ENCODE assay signal across 8 mouse cellular contexts in the genomic region with DNA sequence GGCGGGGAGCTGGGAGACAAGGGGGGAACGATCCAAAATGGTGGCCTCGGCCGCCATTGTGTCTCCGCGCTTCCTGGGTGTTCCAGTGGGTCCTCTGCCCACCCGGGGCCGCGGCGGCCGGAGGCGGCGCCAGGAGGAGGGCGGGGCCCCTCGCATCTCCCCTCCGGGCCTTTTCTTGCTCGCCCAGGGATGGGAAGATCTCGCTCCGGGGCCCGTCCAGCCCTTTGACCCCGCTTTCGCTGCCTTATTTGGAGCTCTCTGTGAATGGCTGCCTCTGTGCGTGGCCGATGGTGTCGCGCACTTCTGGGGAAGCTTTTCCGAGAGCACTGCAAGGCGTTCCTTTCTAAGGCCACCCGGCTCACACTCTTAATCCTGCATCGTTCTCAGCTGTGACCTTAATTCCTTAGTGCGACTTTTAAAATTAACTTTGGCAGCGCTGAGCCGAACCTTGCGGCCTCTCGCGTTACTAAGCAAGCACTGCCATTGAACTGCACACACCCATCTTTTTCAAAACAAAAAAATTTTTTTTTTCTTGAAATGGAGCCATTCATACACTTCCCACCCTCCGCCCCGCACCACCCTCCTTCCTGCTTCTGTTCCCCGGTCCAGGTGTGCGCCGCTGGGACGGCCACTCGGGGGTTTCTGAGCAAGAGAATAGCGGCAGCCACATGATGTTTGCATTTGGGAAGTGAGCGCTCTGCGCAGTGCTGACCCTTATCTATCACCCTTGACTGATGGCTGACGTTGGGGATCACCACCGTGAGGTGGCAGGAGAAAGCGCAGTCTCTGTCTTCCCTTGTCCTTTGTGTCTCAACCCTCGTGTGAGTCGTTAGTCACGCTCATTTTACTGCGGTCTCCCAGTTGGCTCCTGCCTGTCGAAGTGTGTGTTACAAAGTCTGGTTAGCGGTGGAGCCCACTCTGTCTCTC. TPM values are rescaled to one million over a fixed set of nuclear protein-coding genes. Genes with fewer than 3 reads are reported as not detected.
DNase-seq lines count a peak whose midpoint lies in the region; ATAC-seq and TF ChIP-seq lines count a peak whose summit lies in the region.

No protein-coding gene starts in this region.

- TF ChIP-seq POLR2A in embryonic fibroblast, embryonic 13.5 days (IDR thresholded peaks at IDR 0.05; ENCODE audit: low read depth, low read length) = peak; percentile 81

- H3K4me1 ChIP-seq in embryonic fibroblast, embryonic 13.5 days (ENCODE audit: control insufficient read depth, insufficient read depth, low read length) = peaks cover 19% of the 10 kb centered on the region
- peaks cover 50% of the 10 kb centered on the region for H3K4me1 ChIP-seq in hindbrain, embryonic 10.5 days (replicated peaks)

- no peaks in the 10 kb centered on the region for H3K27me3 ChIP-seq in hindbrain, embryonic 10.5 days (ENCODE audit: insufficient read depth, poor library complexity, severe bottlenecking)

- peak overlapping the region; percentile 98 for H3K27ac ChIP-seq in gastrocnemius, adult 2 months
- H3K27ac ChIP-seq in embryonic fibroblast, embryonic 13.5 days (ENCODE audit: insufficient read depth, low read length) = peak overlapping the region; percentile 95
- peak overlapping the region; percentile 98 for H3K27ac ChIP-seq in hindbrain, embryonic 10.5 days

- peak; percentile 83 for DNase-seq in gastrocnemius, adult 2 months
- no peak for DNase-seq in gastrocnemius, adult 18-20 months (ENCODE audit: low spot score)
- DNase-seq in adrenal gland, postnatal 14 days = peak; percentile 82
- DNase-seq in hindbrain, embryonic 10.5 days (ENCODE audit: low spot score) = peak; percentile 73
- DNase-seq in left cerebral cortex, postnatal 10 days (ENCODE audit: extremely low spot score in 1 of 2, low spot score in 2 of 2) = peak; percentile 59 to 80
- peak; percentile 49 for DNase-seq in spleen, adult 12 weeks (ENCODE audit: low spot score)

- H3K4me3 ChIP-seq in gastrocnemius, adult 2 months = peak overlapping the region; percentile 98
- H3K4me3 ChIP-seq in embryonic fibroblast, embryonic 13.5 days (ENCODE audit: insufficient read depth, low read length) = peak overlapping the region; percentile 66
- peak overlapping the region; percentile 95 for H3K4me3 ChIP-seq in hindbrain, embryonic 10.5 days

- peaks cover 44% of the 10 kb centered on the region for H3K36me3 ChIP-seq in hindbrain, embryonic 10.5 days

- intact Hi-C loops in gastrocnemius, adult 2 months (cut with DNase I) = loop anchor here (2.0 to 5.0 kb wide), 2 partner anchors 345 to 655 kb away; partner anchors contain the start of genes C2 and Ehmt2
- intact Hi-C loops in left cerebral cortex, postnatal 10 days (cut with DNase I) = no loop called here

- no peak for TF ChIP-seq CTCF in gastrocnemius, adult 2 months (IDR thresholded peaks at IDR 0.05)
- TF ChIP-seq CTCF in embryonic fibroblast, embryonic 13.5 days (IDR thresholded peaks at IDR 0.05; ENCODE audit: borderline replicate concordance, insufficient read depth, low read length) = no peak

- H3K9me3 ChIP-seq in hindbrain, embryonic 10.5 days = no peaks in the 10 kb centered on the region

- peak; percentile 61 for ATAC-seq in megakaryocyte progenitor cell, adult 5-6 weeks (replicated peaks; ENCODE audit: poor library complexity)

- WGBS in hindbrain, embryonic 10.5 days = under 1% methylated on average over 55 of the region's 55 CpGs

RNA-seq across cellular contexts. Expression of gene Ddx39b, which starts 0.7 kb away (rescaled TPM):
- total RNA-seq in gastrocnemius, adult 2 months (2021) = 10 to 100 TPM; 83.8 to 94.7 TPM
- total RNA-seq in gastrocnemius, adult 18-20 months (2021) = 10 to 100 TPM; 83.5 to 83.8 TPM
- 200 and 232 TPM in 2 replicates for total RNA-seq in adrenal gland, postnatal 14 days (2021)
- 182 and 227 TPM in 2 replicates for polyA plus RNA-seq in embryonic fibroblast, embryonic 13.5 days (2011; ENCODE audit: insufficient read length, low read depth, missing spikeins)
- 661 and 692 TPM in 2 replicates for polyA plus RNA-seq in hindbrain, embryonic 10.5 days (2016; fragmentation: Nextera tagmentation; extraction: Ambion mirVana)
- 100 to 1,000 TPM; 255 to 261 TPM for total RNA-seq in left cerebral cortex, postnatal 10 days (2021)
- 289 and 314 TPM in 2 replicates for total RNA-seq in megakaryocyte progenitor cell, adult 5-6 weeks (2015)
- total RNA-seq in megakaryocyte progenitor cell, adult 5-6 weeks (2017) = 188 and 193 TPM in 2 replicates

RNA-seq across cellular contexts. Expression of gene Nfkbil1, which starts 6.7 kb away (rescaled TPM):
- total RNA-seq in gastrocnemius, adult 2 months (2021) = 1 to 10 TPM; 7.0 to 7.8 TPM
- total RNA-seq in gastrocnemius, adult 18-20 months (2021) = 1 to 10 TPM; 7.0 to 7.2 TPM
- total RNA-seq in adrenal gland, postnatal 14 days (2021) = 15.3 and 17.7 TPM in 2 replicates
- polyA plus RNA-seq in embryonic fibroblast, embryonic 13.5 days (2011; ENCODE audit: insufficient read length, low read depth, missing spikeins) = 7.9 and 10.1 TPM in 2 replicates
- polyA plus RNA-seq in hindbrain, embryonic 10.5 days (2016; fragmentation: Nextera tagmentation; extraction: Ambion mirVana) = 10.2 and 11.6 TPM in 2 replicates
- 10 to 100 TPM; 12.7 to 14.6 TPM for total RNA-seq in left cerebral cortex, postnatal 10 days (2021)
- 1.9 and 3.1 TPM in 2 replicates for total RNA-seq in megakaryocyte progenitor cell, adult 5-6 weeks (2015)
- 6.7 and 8.0 TPM in 2 replicates for total RNA-seq in megakaryocyte progenitor cell, adult 5-6 weeks (2017)

RNA-seq across cellular contexts. Expression of gene Atp6v1g2, which starts 8.8 kb away (rescaled TPM):
- total RNA-seq in gastrocnemius, adult 2 months (2021) = 1 to 10 TPM; 1.9 to 2.0 TPM
- total RNA-seq in gastrocnemius, adult 18-20 months (2021) = 1 to 10 TPM; 1.1 to 1.8 TPM
- 7.0 and 8.2 TPM in 2 replicates for total RNA-seq in adrenal gland, postnatal 14 days (2021)
- polyA plus RNA-seq in embryonic fibroblast, embryonic 13.5 days (2011; ENCODE audit: insufficient read length, low read depth, missing spikeins) = 2.0 and 3.7 TPM in 2 replicates
- 7.6 and 12.9 TPM in 2 replicates for polyA plus RNA-seq in hindbrain, embryonic 10.5 days (2016; fragmentation: Nextera tagmentation; extraction: Ambion mirVana)
- total RNA-seq in left cerebral cortex, postnatal 10 days (2021) = 100 to 1,000 TPM; 329 to 351 TPM
- total RNA-seq in megakaryocyte progenitor cell, adult 5-6 weeks (2015) = 4.1 and 6.9 TPM in 2 replicates
- total RNA-seq in megakaryocyte progenitor cell, adult 5-6 weeks (2017) = 1.1 and 2.4 TPM in 2 replicates

RNA-seq across cellular contexts. Expression of gene H2-D1, which starts 20.3 kb away (rescaled TPM):
- total RNA-seq in gastrocnemius, adult 2 months (2021) = 10 to 100 TPM; 30.4 to 38.5 TPM
- total RNA-seq in gastrocnemius, adult 18-20 months (2021) = 10 to 100 TPM; 36.3 to 59.0 TPM
- total RNA-seq in adrenal gland, postnatal 14 days (2021) = 93.3 and 154 TPM in 2 replicates
- 98.1 and 108 TPM in 2 replicates for polyA plus RNA-seq in embryonic fibroblast, embryonic 13.5 days (2011; ENCODE audit: insufficient read length, low read depth, missing spikeins)
- 54.3 and 60.1 TPM in 2 replicates for polyA plus RNA-seq in hindbrain, embryonic 10.5 days (2016; fragmentation: Nextera tagmentation; extraction: Ambion mirVana)
- 10 to 100 TPM; 18.2 to 21.5 TPM for total RNA-seq in left cerebral cortex, postnatal 10 days (2021)
- 248 and 262 TPM in 2 replicates for total RNA-seq in megakaryocyte progenitor cell, adult 5-6 weeks (2015)
- 464 and 467 TPM in 2 replicates for total RNA-seq in megakaryocyte progenitor cell, adult 5-6 weeks (2017)

RNA-seq across cellular contexts. Expression of gene Gm16181, which starts 21.6 kb away (rescaled TPM):
- not detected for total RNA-seq in gastrocnemius, adult 2 months (2021)
- not detected for total RNA-seq in gastrocnemius, adult 18-20 months (2021)
- total RNA-seq in adrenal gland, postnatal 14 days (2021) = 0.67 TPM in 1 of 2 replicates, not detected in the other
- not detected in 2 replicates for polyA plus RNA-seq in embryonic fibroblast, embryonic 13.5 days (2011; ENCODE audit: insufficient read length, low read depth, missing spikeins)
- polyA plus RNA-seq in hindbrain, embryonic 10.5 days (2016; fragmentation: Nextera tagmentation; extraction: Ambion mirVana) = 0.42 and 0.46 TPM in 2 replicates
- not detected for total RNA-seq in left cerebral cortex, postnatal 10 days (2021)
- not detected in 2 replicates for total RNA-seq in megakaryocyte progenitor cell, adult 5-6 weeks (2015)
- not detected in 2 replicates for total RNA-seq in megakaryocyte progenitor cell, adult 5-6 weeks (2017)

Comparison
In these comparisons a context has a peak if more than half of its experiments do, and no peak if none do; other contexts are left out.
1. RNA of gene Atp6v1g2, which starts 8.8 kb away (total RNA-seq): 329 to 351 TPM in left cerebral cortex, postnatal 10 days; 7.0 to 8.2 TPM in adrenal gland, postnatal 14 days, 1.1 to 6.9 TPM in megakaryocyte progenitor cell, adult 5-6 weeks, 1.9 to 2.0 TPM in gastrocnemius, adult 2 months and 1.1 to 1.8 TPM in gastrocnemius, adult 18-20 months; every median in the first group is over 10 times any median in the second.
2. Peak in every context shown above with its lines, with median percentiles within 50 percentile points of each other: H3K27ac ChIP-seq and H3K4me3 ChIP-seq.